ENCODE assay signal across 2 mouse cellular contexts in the genomic region with DNA sequence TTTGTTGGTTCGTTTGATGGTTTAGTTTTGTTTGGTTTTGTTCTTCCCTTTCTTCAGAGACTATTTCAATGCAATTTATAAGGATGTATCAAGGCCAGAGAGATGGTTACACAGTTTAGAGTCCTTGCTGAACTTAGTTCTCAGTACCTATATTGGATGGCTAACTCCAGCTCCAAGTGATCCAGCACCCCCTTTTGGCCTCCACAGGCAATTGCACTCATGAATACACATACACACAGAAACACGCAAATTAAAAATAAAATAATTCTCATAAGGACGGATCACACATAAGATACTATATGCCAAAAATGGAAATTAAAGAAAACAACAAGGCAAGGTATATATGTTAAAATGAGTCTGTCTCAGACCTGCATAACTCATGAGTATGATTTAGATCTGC.
TF ChIP-seq lines count a peak whose summit lies in the region.

No protein-coding gene starts in this region.

TF ChIP-seq in CH12.LX, 34 proteins besides CTCF, POLR2A, EP300 and RAD21:
- peak; percentile 38 for TF ChIP-seq SMC3 (IDR thresholded peaks at IDR 0.05; ENCODE audit: low read depth, low read length)
- no peak for TF ChIP-seq MAZ (IDR thresholded peaks at IDR 0.05; ENCODE audit: low read depth, low read length)

TF ChIP-seq in MEL, 35 proteins besides CTCF, POLR2A, EP300 and RAD21:
- TF ChIP-seq ZKSCAN1 (IDR thresholded peaks at IDR 0.05; ENCODE audit: low read depth, low read length) (no peak), TCF12 (IDR thresholded peaks at IDR 0.05; ENCODE audit: low read depth, low read length) (no peak), ZC3H11A (IDR thresholded peaks at IDR 0.05; ENCODE audit: low read depth, low read length) (no peak), USF2 (IDR thresholded peaks at IDR 0.05; ENCODE audit: borderline replicate concordance in 1 of 2, insufficient read depth in 1 of 2, low read depth in 1 of 2, low read length in 2 of 2) (no peak), CHD2 (IDR thresholded peaks at IDR 0.05; ENCODE audit: low read length) (no peak), TAL1 (IDR thresholded peaks at IDR 0.05; ENCODE audit: low read length) (no peak), MAZ (IDR thresholded peaks at IDR 0.05; ENCODE audit: low read depth, low read length) (no peak)
TF ChIP-seq in MEL: peak in this region for 0.
